Mouse (Mus musculus) heart, postnatal 0 days (tissue): Measurements from ENCODE around the gene Wnt11.

Source experiments
- CTCF ChIP-seq: IDR thresholded peaks from 2 replicates; pipeline ENCODE4 v1.5.1; 2016; ENCODE audit warnings: antibody characterized with exemption, control low read depth, low read depth
- EP300 ChIP-seq: IDR thresholded peaks from 2 replicates; pipeline ENCODE4 v1.6.1; 2016; ENCODE audit warnings: antibody characterized with exemption, low read depth

DNA sequence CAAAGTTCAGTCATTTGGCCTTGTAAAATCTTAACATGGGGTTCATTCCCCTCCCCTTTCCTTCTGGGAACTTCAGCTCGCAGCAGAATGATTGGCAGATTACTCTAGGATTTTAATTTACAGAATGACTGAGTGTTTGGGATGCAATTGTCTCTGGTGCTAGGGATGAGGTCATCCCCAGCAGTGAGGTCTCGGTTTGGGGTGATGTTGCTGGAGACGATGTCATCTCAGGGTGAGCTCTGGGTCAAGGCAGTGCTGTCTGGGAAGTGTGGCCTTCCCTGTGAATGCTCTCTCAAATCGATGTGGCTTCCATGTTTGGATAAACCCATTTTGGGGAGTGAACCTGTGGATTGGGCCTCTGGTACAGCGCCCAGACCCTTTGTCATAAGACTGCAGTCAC lies 41.1 kb upstream of the Wnt11 start:
- TF ChIP-seq EP300 (no peak), CTCF (no peak)
